Mouse (Mus musculus) ES-E14 (cell line): ENCODE measurements around the gene Lrfn5. TPM values are rescaled to one million over a fixed set of nuclear protein-coding genes. Genes with fewer than 3 reads are reported as not detected.

Experiments used
- DNase-seq: peaks from one replicate; pipeline ENCODE4 v3.0.0-alpha.2; 2013; ENCODE audit warnings: low read depth, low spot score
- H3K27ac ChIP-seq: 2 replicates; pipeline ENCODE4 v1.5.1; 2012; ENCODE audit warnings: low read depth, mild to moderate bottlenecking, low read length, moderate library complexity, mixed read lengths; ENCODE audit not compliant: poor library complexity, insufficient read depth, severe bottlenecking
- H3K36me3 ChIP-seq: 2 replicates; pipeline ENCODE4 v1.6.1; 2012; ENCODE audit warnings: mild to moderate bottlenecking, low read length, moderate library complexity, mixed read lengths; ENCODE audit not compliant: control insufficient read depth, poor library complexity, insufficient read depth, severe bottlenecking
- H3K4me1 ChIP-seq, 2 experiments: fragments of 150-350 bp in 1 of 2; sonication (generic) in 1 of 2; 2 replicates each; pipeline ENCODE4 v1.6.1; 2012; ENCODE audit warnings: low read length in 2 of 2, mild to moderate bottlenecking in 1 of 2, mixed read lengths in 1 of 2; ENCODE audit not compliant: control insufficient read depth in 2 of 2, insufficient read depth in 2 of 2, poor library complexity in 1 of 2
- H3K4me3 ChIP-seq, 2 experiments: fragments of 150-350 bp in 1 of 2; sonication (generic) in 1 of 2; 2 replicates each; pipeline ENCODE4 v1.5.1; 2012; ENCODE audit warnings: low read length in 2 of 2, low read depth in 1 of 2, mild to moderate bottlenecking in 1 of 2, mixed read lengths in 1 of 2; ENCODE audit not compliant: insufficient read depth in 1 of 2, poor library complexity in 1 of 2, severe bottlenecking in 1 of 2
- H3K9ac ChIP-seq: 2 replicates; pipeline ENCODE4 v1.6.1; 2012; ENCODE audit warnings: low read depth, mild to moderate bottlenecking, low read length, mixed read lengths; ENCODE audit not compliant: poor library complexity, insufficient read depth, severe bottlenecking
- H3K9me3 ChIP-seq: fragments of 150-350 bp; sonication (generic); 2 replicates; pipeline ENCODE4 v1.6.1; 2012; ENCODE audit warnings: low read depth, mild to moderate bottlenecking, low read length; ENCODE audit not compliant: control insufficient read depth, insufficient read depth
- CHD2 ChIP-seq: IDR thresholded peaks from 2 replicates; pipeline ENCODE4 v1.6.1; 2014; ENCODE audit warnings: mild to moderate bottlenecking, low read depth, low read length, inconsistent platforms
- HCFC1 ChIP-seq: IDR thresholded peaks from 2 replicates; pipeline ENCODE4 v1.6.1; 2012; ENCODE audit warnings: low read length, inconsistent platforms, borderline replicate concordance; ENCODE audit not compliant: insufficient read depth
- MAFK ChIP-seq: IDR thresholded peaks from 2 replicates; pipeline ENCODE4 v1.6.1; 2014; ENCODE audit warnings: mild to moderate bottlenecking, low read depth, low read length, inconsistent platforms; ENCODE audit not compliant: insufficient read depth
- ZC3H11A ChIP-seq: IDR thresholded peaks from 2 replicates; pipeline ENCODE4 v1.6.1; 2012; ENCODE audit warnings: low read depth, mild to moderate bottlenecking, inconsistent platforms, low read length, borderline replicate concordance
- ZNF384 ChIP-seq: IDR thresholded peaks from 2 replicates; pipeline ENCODE4 v1.6.1; 2012; ENCODE audit warnings: low read depth, low read length, inconsistent platforms
- in situ Hi-C, 2 experiments: fragments of 600-800 bp; cut with MboI; formaldehyde crosslinking; loops; one replicate each; pipeline ENCODE4 v1.15.1; 2025; ENCODE audit warnings: low sequenced_read_pairs in 2 of 2, inconsistent platforms in 1 of 2; ENCODE audit not compliant: unreplicated experiment in 2 of 2
- total RNA-seq: library from RNA; depleted of rRNA; stranded (reverse); fragments of 300-350 nt; gene quantifications from 2 replicates; pipeline ENCODE4 v1.2.3, GENCODE M21; 2012

The Lrfn5 gene
- total RNA-seq, 1 experiment = 0.22 TPM

GRCm38 (mm10) chr12:61610081-61610480 lies 87.1 kb downstream of the Lrfn5 start:
- DNase-seq = peak; percentile 33
- peaks cover 4 to 6% of the 10 kb centered on the region in 2 experiments; a peak in 3 of 4 replicates for H3K4me1 ChIP-seq
- in situ Hi-C loops = no loop called here
- TF ChIP-seq ZNF384 (no peak), MAFK (no peak), CHD2 (no peak), HCFC1 (no peak), ZC3H11A (no peak)
- no peak overlapping the region for H3K4me3 ChIP-seq
- H3K36me3 ChIP-seq = no peaks in the 10 kb centered on the region
- H3K9me3 ChIP-seq = no peaks in the 10 kb centered on the region
- no peak overlapping the region for H3K9ac ChIP-seq
- no peak overlapping the region for H3K27ac ChIP-seq

DNA sequence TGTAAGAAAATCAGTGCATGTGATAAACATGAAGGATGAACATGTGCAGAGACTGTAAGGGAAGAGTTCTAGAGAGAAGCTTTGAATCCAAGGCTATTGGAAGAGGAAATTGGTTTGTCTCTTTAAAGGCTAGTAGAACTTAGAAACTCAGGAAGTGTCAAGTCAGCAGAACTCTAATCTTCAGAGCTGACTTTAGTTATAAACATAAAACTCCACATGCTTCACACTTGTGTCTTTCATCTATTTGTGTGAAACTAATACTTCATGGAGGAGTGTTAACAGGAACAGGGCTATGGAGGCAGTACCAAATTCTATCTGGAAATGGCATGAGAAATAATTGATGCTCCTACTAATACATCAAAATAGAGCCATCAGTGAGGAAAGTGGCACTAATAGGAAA lies 101.6 kb downstream of the Lrfn5 start:
- in situ Hi-C loops = no loop called here
- H3K4me3 ChIP-seq = no peak overlapping the region
- H3K4me1 ChIP-seq = no peaks in the 10 kb centered on the region
- H3K9me3 ChIP-seq = no peaks in the 10 kb centered on the region
- TF ChIP-seq MAFK = peak; percentile 62
- TF ChIP-seq CHD2 = no peak
- H3K27ac ChIP-seq = no peak overlapping the region
- no peaks in the 10 kb centered on the region for H3K36me3 ChIP-seq
- DNase-seq = no peak
- H3K9ac ChIP-seq = no peak overlapping the region

DNA sequence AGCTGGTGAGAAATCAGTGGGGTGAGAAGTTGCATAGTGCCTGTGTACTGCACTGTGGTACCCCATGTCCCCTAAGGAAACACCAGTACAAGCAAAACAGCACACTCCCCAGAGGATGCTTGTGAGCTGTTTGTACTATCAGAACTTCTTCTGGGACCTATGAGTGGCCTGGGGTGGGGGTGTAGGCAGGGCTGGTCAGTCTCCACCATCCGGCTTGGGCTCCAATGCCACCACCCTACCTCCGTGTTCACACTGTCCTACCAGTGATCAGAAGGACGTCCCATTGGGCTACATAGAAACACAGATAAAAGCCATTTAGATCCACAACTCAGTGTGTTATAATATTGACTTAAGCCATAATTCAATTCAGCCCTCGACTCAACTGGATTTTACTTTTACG lies 131.4 kb downstream of the Lrfn5 start:
- DNase-seq = no peak
- in situ Hi-C loops = no loop called here
- Histone ChIP-seq H3K9ac (no peak overlapping the region), H3K27ac (no peak overlapping the region), H3K4me3 (no peak overlapping the region), H3K9me3 (no peaks in the 10 kb centered on the region), H3K4me1 (no peaks in the 10 kb centered on the region), H3K36me3 (no peaks in the 10 kb centered on the region)
- TF ChIP-seq HCFC1 (no peak), ZC3H11A (no peak), MAFK (no peak), CHD2 (no peak), ZNF384 (no peak)

- Histone ChIP-seq H3K27ac (no peak overlapping the region), H3K4me3 (no peak overlapping the region), H3K4me1 (no peaks in the 10 kb centered on the region), H3K9ac (no peak overlapping the region), H3K9me3 (no peaks in the 10 kb centered on the region), H3K36me3 (no peaks in the 10 kb centered on the region)
- in situ Hi-C loops = no loop called here
- TF ChIP-seq ZNF384 (no peak), MAFK (no peak), ZC3H11A (no peak), CHD2 (no peak), HCFC1 (no peak)
- DNase-seq = peak; percentile 25
Observed at GRCm38 (mm10) chr12:61723158-61723557, 200.2 kb downstream of the Lrfn5 start.

DNA sequence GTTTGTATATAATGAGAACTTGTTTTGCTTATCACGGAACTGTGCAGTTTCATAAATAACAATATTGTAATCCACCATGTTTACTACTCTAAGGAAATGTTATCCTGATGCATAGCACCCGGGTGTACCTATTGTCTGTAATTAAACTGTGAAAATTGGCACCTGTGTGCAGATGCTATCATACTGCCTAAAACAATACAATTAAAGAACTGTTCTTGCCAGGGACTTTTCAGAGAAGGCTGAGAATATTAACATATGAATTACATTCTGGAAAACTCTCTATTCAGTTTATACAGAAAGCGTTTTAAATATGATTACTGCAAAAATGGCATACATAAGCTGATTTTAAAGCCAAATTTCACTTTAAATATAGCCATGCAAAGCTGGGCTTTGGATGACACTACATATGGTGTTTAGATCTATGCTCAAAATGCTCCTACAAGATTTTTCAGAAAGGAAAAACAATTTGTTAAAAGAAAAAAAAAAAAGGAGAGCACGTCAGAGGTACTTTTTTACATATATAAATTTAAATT lies 284.2 kb downstream of the Lrfn5 start:
- H3K9me3 ChIP-seq = no peaks in the 10 kb centered on the region
- TF ChIP-seq HCFC1 = no peak
- TF ChIP-seq CHD2 = no peak
- no peak for TF ChIP-seq ZNF384
- no peak for TF ChIP-seq ZC3H11A
- no peak for TF ChIP-seq MAFK
- in situ Hi-C loops = no loop called here
- H3K4me3 ChIP-seq = no peak overlapping the region
- no peak overlapping the region for H3K9ac ChIP-seq
- no peak overlapping the region for H3K27ac ChIP-seq
- H3K36me3 ChIP-seq = no peaks in the 10 kb centered on the region
- H3K4me1 ChIP-seq = no peaks in the 10 kb centered on the region
- DNase-seq = no peak
